Mouse (Mus musculus) MEL (cell line): ENCODE data around the gene Banf1. TPM values are rescaled to one million over a fixed set of nuclear protein-coding genes. Genes with fewer than 3 reads are reported as not detected.

Source experiments
- DNase-seq: peaks from one replicate; pipeline ENCODE4 v3.0.0; 2011; ENCODE audit warnings: low read depth, low spot score
- H3K27ac ChIP-seq: 2 replicates; pipeline ENCODE4 v1.5.1; 2012; ENCODE audit warnings: low read depth, mild to moderate bottlenecking, control low read depth, low read length, moderate library complexity; ENCODE audit not compliant: control insufficient read depth
- H3K27me3 ChIP-seq, 2 experiments: fragments of 150-350 bp in 1 of 2; sonication (generic) in 1 of 2; 2 replicates each; pipeline ENCODE4 v1.6.1; 2012; ENCODE audit warnings: low read length in 2 of 2, mild to moderate bottlenecking in 2 of 2, improper control_type of control experiment in 1 of 2, moderate library complexity in 1 of 2; ENCODE audit not compliant: insufficient read depth in 2 of 2, control insufficient read depth in 1 of 2
- H3K36me3 ChIP-seq, 2 experiments: 2 replicates each; pipeline ENCODE4 v1.6.1; 2012 to 2014; ENCODE audit warnings: low read length in 2 of 2, improper control_type of control experiment in 1 of 2, inconsistent platforms in 1 of 2, mild to moderate bottlenecking in 1 of 2; ENCODE audit not compliant: insufficient read depth in 2 of 2, control insufficient read depth in 1 of 2
- H3K4me1 ChIP-seq, 2 experiments: fragments of 150-350 bp in 1 of 2; sonication (generic) in 1 of 2; 2 replicates each; pipeline ENCODE4 v1.6.1; 2012; ENCODE audit warnings: low read length in 2 of 2, improper control_type of control experiment in 1 of 2, mild to moderate bottlenecking in 1 of 2; ENCODE audit not compliant: insufficient read depth in 2 of 2, control insufficient read depth in 1 of 2
- H3K4me3 ChIP-seq, 2 experiments: fragments of 150-350 bp in 1 of 2; sonication (generic) in 1 of 2; 2 replicates each; pipeline ENCODE4 v1.5.1; 2012; ENCODE audit warnings: low read depth in 2 of 2, low read length in 2 of 2, mild to moderate bottlenecking in 2 of 2, moderate library complexity in 2 of 2, control low read depth in 1 of 2, improper control_type of control experiment in 1 of 2; ENCODE audit not compliant: control insufficient read depth in 1 of 2, insufficient read depth in 1 of 2
- H3K79me2 ChIP-seq: 2 replicates; pipeline ENCODE4 v1.6.1; 2012; ENCODE audit warnings: mild to moderate bottlenecking, low read length, moderate library complexity; ENCODE audit not compliant: control insufficient read depth, poor library complexity, insufficient read depth
- H3K9ac ChIP-seq: 2 replicates; pipeline ENCODE4 v1.6.1; 2012; ENCODE audit warnings: low read depth, mild to moderate bottlenecking, control low read depth, low read length, moderate library complexity; ENCODE audit not compliant: control insufficient read depth, poor library complexity, severe bottlenecking
- H3K9me3 ChIP-seq: fragments of 150-350 bp; sonication (generic); replicated peaks from 2 replicates; pipeline ENCODE4 v1.6.1; 2012; ENCODE audit warnings: mild to moderate bottlenecking, low read length, improper control_type of control experiment, moderate library complexity; ENCODE audit not compliant: insufficient read depth
- CHD1 ChIP-seq: IDR thresholded peaks from 2 replicates; pipeline ENCODE4 v1.6.1; 2012; ENCODE audit warnings: low read depth, mild to moderate bottlenecking, inconsistent platforms, low read length, improper control_type of control experiment
- CHD2 ChIP-seq: IDR thresholded peaks from 2 replicates; pipeline ENCODE4 v1.6.1; 2011; ENCODE audit warnings: low read length, improper control_type of control experiment
- CTCF ChIP-seq, 3 experiments: IDR thresholded peaks in 2 of 3; conservative IDR thresholded peaks in 1 of 3; 2 replicates each; pipeline ENCODE4 v1.5.1; 2011 to 2012; ENCODE audit warnings: low read length in 3 of 3, low read depth in 2 of 3, mild to moderate bottlenecking in 2 of 3, improper control_type of control experiment in 1 of 3, inconsistent platforms in 1 of 3, mixed read lengths in 1 of 3, moderate library complexity in 1 of 3; ENCODE audit not compliant: control insufficient read depth in 1 of 3, insufficient read depth in 1 of 3, poor library complexity in 1 of 3, severe bottlenecking in 1 of 3
- E2F4 ChIP-seq: IDR thresholded peaks from 2 replicates; pipeline ENCODE4 v1.6.1; 2011; ENCODE audit warnings: low read depth, low read length, improper control_type of control experiment, borderline replicate concordance
- ELF1 ChIP-seq: IDR thresholded peaks from 2 replicates; pipeline ENCODE4 v1.6.1; 2014; ENCODE audit warnings: low read depth, mild to moderate bottlenecking, inconsistent platforms, low read length, improper control_type of control experiment, moderate library complexity
- EP300 ChIP-seq, 2 experiments: IDR thresholded peaks; 2 replicates each; pipeline ENCODE4 v1.6.1; 2011; ENCODE audit warnings: improper control_type of control experiment in 2 of 2, low read length in 2 of 2, low read depth in 1 of 2, mild to moderate bottlenecking in 1 of 2
- GABPA ChIP-seq: IDR thresholded peaks from 2 replicates; pipeline ENCODE4 v1.6.1; 2012; ENCODE audit warnings: low read depth, mild to moderate bottlenecking, inconsistent platforms, low read length, improper control_type of control experiment, moderate library complexity
- GATA1 ChIP-seq: IDR thresholded peaks from 2 replicates; pipeline ENCODE4 v1.6.1; 2011; ENCODE audit warnings: low read depth, low read length, improper control_type of control experiment
- JUND ChIP-seq: IDR thresholded peaks from 2 replicates; pipeline ENCODE4 v1.6.1; 2011; ENCODE audit warnings: low read depth, mild to moderate bottlenecking, improper control_type of control experiment, low read length
- KAT2A ChIP-seq: conservative IDR thresholded peaks from 2 replicates; pipeline ENCODE4 v1.6.1; 2012; ENCODE audit warnings: low read depth, low read length, improper control_type of control experiment, inconsistent platforms
- MAFK ChIP-seq: IDR thresholded peaks from 2 replicates; pipeline ENCODE4 v1.6.1; 2011; ENCODE audit warnings: low read depth, mild to moderate bottlenecking, low read length, improper control_type of control experiment, borderline replicate concordance
- MAX ChIP-seq: IDR thresholded peaks from 2 replicates; pipeline ENCODE4 v1.6.1; 2011; ENCODE audit warnings: low read length, improper control_type of control experiment
- MAZ ChIP-seq: IDR thresholded peaks from 2 replicates; pipeline ENCODE4 v1.6.1; 2012; ENCODE audit warnings: low read depth, mild to moderate bottlenecking, inconsistent platforms, low read length, improper control_type of control experiment
- MEF2A ChIP-seq: IDR thresholded peaks from 2 replicates; pipeline ENCODE4 v1.6.1; 2014; ENCODE audit warnings: low read depth, mild to moderate bottlenecking, inconsistent platforms, low read length, improper control_type of control experiment; ENCODE audit not compliant: poor library complexity, insufficient replicate concordance, severe bottlenecking; ENCODE audit errors: extremely low read depth
- MXI1 ChIP-seq: IDR thresholded peaks from 2 replicates; pipeline ENCODE4 v1.6.1; 2011; ENCODE audit warnings: mild to moderate bottlenecking, low read depth, low read length, improper control_type of control experiment
- MYB ChIP-seq: IDR thresholded peaks from 2 replicates; pipeline ENCODE4 v1.6.1; 2011; ENCODE audit warnings: mild to moderate bottlenecking, low read depth, low read length, improper control_type of control experiment
- MYC ChIP-seq: IDR thresholded peaks from 2 replicates; pipeline ENCODE4 v1.6.1; 2011; ENCODE audit warnings: low read depth, mild to moderate bottlenecking, low read length, improper control_type of control experiment, moderate library complexity
- NELFE ChIP-seq: IDR thresholded peaks from 2 replicates; pipeline ENCODE4 v1.6.1; 2011; ENCODE audit warnings: low read depth, low read length, improper control_type of control experiment
- NRF1 ChIP-seq: IDR thresholded peaks from 2 replicates; pipeline ENCODE4 v1.6.1; 2014; ENCODE audit warnings: low read depth, mild to moderate bottlenecking, inconsistent platforms, low read length, improper control_type of control experiment, moderate library complexity; ENCODE audit not compliant: poor library complexity, insufficient read depth, severe bottlenecking
- POLR2AphosphoS2 ChIP-seq: IDR thresholded peaks from 2 replicates; pipeline ENCODE4 v1.6.1; 2011; ENCODE audit warnings: low read length, improper control_type of control experiment
- POLR2AphosphoS5 ChIP-seq: IDR thresholded peaks from 2 replicates; pipeline ENCODE4 v1.6.1; 2012; ENCODE audit warnings: low read depth, borderline replicate concordance, mild to moderate bottlenecking, inconsistent platforms, low read length, moderate library complexity, mixed read lengths
- RAD21 ChIP-seq: IDR thresholded peaks from 2 replicates; pipeline ENCODE4 v1.6.1; 2011; ENCODE audit warnings: mild to moderate bottlenecking, low read depth, low read length, improper control_type of control experiment
- RCOR1 ChIP-seq: IDR thresholded peaks from 2 replicates; pipeline ENCODE4 v1.6.1; 2012; ENCODE audit warnings: low read depth, mild to moderate bottlenecking, inconsistent platforms, low read length, improper control_type of control experiment
- SMC3 ChIP-seq: IDR thresholded peaks from 2 replicates; pipeline ENCODE4 v1.6.1; 2011; ENCODE audit warnings: low read depth, low read length, improper control_type of control experiment
- TAL1 ChIP-seq: IDR thresholded peaks from 2 replicates; pipeline ENCODE4 v1.6.1; 2012; ENCODE audit warnings: mild to moderate bottlenecking, inconsistent platforms, low read length, moderate library complexity, mixed read lengths
- TBP ChIP-seq: IDR thresholded peaks from 2 replicates; pipeline ENCODE4 v1.8.0; 2011; ENCODE audit warnings: low read depth, low read length, improper control_type of control experiment
- USF1 ChIP-seq: IDR thresholded peaks from 2 replicates; pipeline ENCODE4 v1.6.1; 2014; ENCODE audit warnings: low read depth, mild to moderate bottlenecking, inconsistent platforms, low read length, improper control_type of control experiment, moderate library complexity
- USF2 ChIP-seq, 2 experiments: IDR thresholded peaks; 2 replicates each; pipeline ENCODE4 v1.6.1; 2011 to 2012; ENCODE audit warnings: improper control_type of control experiment in 2 of 2, low read length in 2 of 2, borderline replicate concordance in 1 of 2, inconsistent platforms in 1 of 2, low read depth in 1 of 2, mild to moderate bottlenecking in 1 of 2; ENCODE audit not compliant: insufficient read depth in 1 of 2
- ZC3H11A ChIP-seq: IDR thresholded peaks from 2 replicates; pipeline ENCODE4 v1.6.1; 2012; ENCODE audit warnings: low read depth, mild to moderate bottlenecking, inconsistent platforms, low read length, improper control_type of control experiment
- ZMIZ1 ChIP-seq: IDR thresholded peaks from 2 replicates; pipeline ENCODE4 v1.6.1; 2012; ENCODE audit warnings: low read depth, mild to moderate bottlenecking, inconsistent platforms, low read length, improper control_type of control experiment, moderate library complexity
- ZNF384 ChIP-seq: IDR thresholded peaks from 2 replicates; pipeline ENCODE4 v1.6.1; 2012; ENCODE audit warnings: low read depth, mild to moderate bottlenecking, inconsistent platforms, low read length, improper control_type of control experiment
- polyA plus RNA-seq, 2 experiments: library from polyadenylated mRNA; stranded (reverse) in 1 of 2; unstranded in 1 of 2; fragments of >175 nt in 1 of 2; fragments of >200 nt in 1 of 2; gene quantifications; 2 replicates each; pipeline versions ENCODE4 v1.2.1 to v1.2.4; 2012; ENCODE audit warnings: low replicate concordance in 2 of 2, low read depth in 1 of 2; ENCODE audit not compliant: insufficient read length in 2 of 2, insufficient read depth in 1 of 2, missing spikeins in 1 of 2
- total RNA-seq: library from RNA; depleted of rRNA; stranded (reverse); fragments of 300-350 nt; gene quantifications from 2 replicates; pipeline ENCODE4 v1.2.3, GENCODE M21; 2012

The Banf1 gene
- total and polyA plus RNA-seq, 3 experiments = 207 to 1,168 (median 644) TPM

GRCm38 (mm10) chr19:5366175-5367052, 554 bp downstream of the Banf1 start, which contains the start of gene Eif1ad (continued):
- TF ChIP-seq USF1 = peak; percentile 58; the same call in 1 of the 2 replicates
- TF ChIP-seq TBP = no peak
- TF ChIP-seq SMC3 = no peak
- TF ChIP-seq MYC = peak; percentile 99
- peak; percentile 57 for TF ChIP-seq CHD2
- 0 out of 4 replicates have a peak, but pooled peaks of 1 of the 2 experiments have one; percentile 12 for TF ChIP-seq EP300 (IDR thresholded peaks at IDR 0.05; ENCODE audit: low read depth in 1 of 2, low read length in 2 of 2)
- TF ChIP-seq NRF1 = peak; percentile 21; the same call in 1 of the 2 replicates
- no peak for TF ChIP-seq JUND
- TF ChIP-seq MXI1 = peak; percentile 99
- no peak for TF ChIP-seq USF2 (IDR thresholded peaks at IDR 0.05; ENCODE audit: borderline replicate concordance in 1 of 2, insufficient read depth in 1 of 2, low read depth in 1 of 2, low read length in 2 of 2)
- TF ChIP-seq POLR2AphosphoS2 = peak; percentile 51
- TF ChIP-seq MYB = peak; percentile 58
- peak; percentile 62 for TF ChIP-seq ELF1
- TF ChIP-seq GABPA = no peak; the same call in 1 of the 2 replicates
- no peak for TF ChIP-seq CHD1
- no peak for TF ChIP-seq RAD21

GRCm38 (mm10) chr19:5365751-5366150, 1.2 kb downstream of the Banf1 start:
- H3K9ac ChIP-seq = peak overlapping the region; percentile 98
- H3K27ac ChIP-seq = peak overlapping the region; percentile 63
- peaks cover 39% of the 10 kb centered on the region for H3K79me2 ChIP-seq
- H3K9me3 ChIP-seq = no peaks in the 10 kb centered on the region
- H3K4me1 ChIP-seq = peaks cover 0 to 33% of the 10 kb centered on the region in 2 experiments; a peak in 3 of 4 replicates
- TF ChIP-seq TAL1 (no peak), ZC3H11A (no peak), ZMIZ1 (no peak), ZNF384 (no peak), RCOR1 (no peak), CHD1 (no peak), POLR2AphosphoS2 (no peak), KAT2A (no peak), MYC (no peak), GATA1 (no peak), USF2 (IDR thresholded peaks at IDR 0.05; ENCODE audit: borderline replicate concordance in 1 of 2, insufficient read depth in 1 of 2, low read depth in 1 of 2, low read length in 2 of 2) (no peak), MAZ (no peak), MEF2A (no peak), MAFK (no peak), CTCF (IDR thresholded peaks at IDR 0.05 in 2 of 3, conservative IDR thresholded peaks at IDR 0.05 in 1 of 3; ENCODE audit: control insufficient read depth in 1 of 3, insufficient read depth in 1 of 3, low read depth in 2 of 3, low read length in 3 of 3, poor library complexity in 1 of 3, severe bottlenecking in 1 of 3) (no peak), E2F4 (no peak), MAX (no peak), NELFE (no peak), POLR2AphosphoS5 (no peak)
- H3K27me3 ChIP-seq = no peaks in the 10 kb centered on the region
- H3K4me3 ChIP-seq = peak overlapping the region; percentile 77 to 98
- peak; percentile 37 for DNase-seq
- peaks cover 1 to 30% of the 10 kb centered on the region in 2 experiments; a peak in 3 of 4 replicates for H3K36me3 ChIP-seq
